Mouse (Mus musculus) kidney, adult 11 months (tissue): ENCODE data around the gene Gata2.
"Not testable (repeated sequence)": the region's sequence is repeated elsewhere in the genome, so short reads cannot be mapped to it uniquely, and the experiment has no call there.

ENCODE experiments used
- DNase-seq: peaks from one replicate; pipeline ENCODE4 v3.0.0; 2022

Gene Gata2

GRCm38 (mm10) chr6:88193433-88194052 is at the start of gene Gata2:
Gene Gata2 (plus strand): TSS chr6:88193891.
- DNase-seq = no peak

GRCm38 (mm10) chr6:88145793-88146192 is 47.9 kb upstream of the Gata2 start:
- DNase-seq = no peak

- DNase-seq = no peak
These were observed 47.1 kb upstream of the Gata2 start for GRCm38 (mm10) chr6:88146576-88146975.

GRCm38 (mm10) chr6:88147411-88148003 is 46.2 kb upstream of the Gata2 start:
- DNase-seq = peak; percentile 55

- DNase-seq = no peak
These were observed 42.4 kb upstream of the Gata2 start for GRCm38 (mm10) chr6:88151335-88151734.

GRCm38 (mm10) chr6:88152127-88152705 is 41.5 kb upstream of the Gata2 start:
- peak; percentile 33 for DNase-seq

GRCm38 (mm10) chr6:88152979-88153378 is 40.7 kb upstream of the Gata2 start:
- no peak for DNase-seq

GRCm38 (mm10) chr6:88155614-88156013 is 38.1 kb upstream of the Gata2 start:
- DNase-seq = not testable (repeated sequence)

GRCm38 (mm10) chr6:88158790-88159189 is 34.9 kb upstream of the Gata2 start:
- no peak for DNase-seq

GRCm38 (mm10) chr6:88166054-88166453 is 27.6 kb upstream of the Gata2 start:
- DNase-seq = no peak

- DNase-seq = no peak
These were observed 19.5 kb upstream of the Gata2 start for GRCm38 (mm10) chr6:88174191-88174590.

GRCm38 (mm10) chr6:88174676-88175075 is 19.0 kb upstream of the Gata2 start:
- no peak for DNase-seq

- DNase-seq = no peak
These were observed 9.0 kb upstream of the Gata2 start for GRCm38 (mm10) chr6:88184671-88185070.

GRCm38 (mm10) chr6:88188148-88188547 is 5.5 kb upstream of the Gata2 start:
- DNase-seq = no peak

GRCm38 (mm10) chr6:88189312-88190042 is 4.2 kb upstream of the Gata2 start:
- peak; percentile 68 for DNase-seq

GRCm38 (mm10) chr6:88190043-88190309 is 3.7 kb upstream of the Gata2 start:
- DNase-seq = no peak

- no peak for DNase-seq
These were observed 3.2 kb upstream of the Gata2 start for GRCm38 (mm10) chr6:88190310-88191023.

- no peak for DNase-seq
These were observed 2.7 kb upstream of the Gata2 start for GRCm38 (mm10) chr6:88191024-88191365.

GRCm38 (mm10) chr6:88191411-88192070 is 2.1 kb upstream of the Gata2 start:
- DNase-seq = no peak

- no peak for DNase-seq
These were observed 935 bp upstream of the Gata2 start for GRCm38 (mm10) chr6:88192756-88193155.

GRCm38 (mm10) chr6:88194053-88194977 is 624 bp downstream of the Gata2 start:
- DNase-seq = no peak

- DNase-seq = no peak
These were observed 1.3 kb downstream of the Gata2 start for GRCm38 (mm10) chr6:88194978-88195325.
